Mouse (Mus musculus) cerebellum, adult 2 months (tissue): ENCODE data around the gene Plekha5.

Experiments used
- CTCF ChIP-seq: fragments of 200-500 bp; IDR thresholded peaks from 2 replicates; pipeline ENCODE4 v1.5.1; 2011; ENCODE audit warnings: low read depth, mild to moderate bottlenecking, control low read depth, low read length, moderate library complexity, borderline replicate concordance; ENCODE audit not compliant: insufficient read depth
- POLR2A ChIP-seq: fragments of 200-500 bp; IDR thresholded peaks from 2 replicates; pipeline ENCODE4 v1.6.1; 2011; ENCODE audit warnings: low read length, control low read depth, borderline replicate concordance; ENCODE audit not compliant: insufficient read depth

GRCm38 (mm10) chr6:140396687-140397086 is 27.2 kb upstream of the Plekha5 start:
- TF ChIP-seq POLR2A (no peak), CTCF (no peak)
